In the genomic region with DNA sequence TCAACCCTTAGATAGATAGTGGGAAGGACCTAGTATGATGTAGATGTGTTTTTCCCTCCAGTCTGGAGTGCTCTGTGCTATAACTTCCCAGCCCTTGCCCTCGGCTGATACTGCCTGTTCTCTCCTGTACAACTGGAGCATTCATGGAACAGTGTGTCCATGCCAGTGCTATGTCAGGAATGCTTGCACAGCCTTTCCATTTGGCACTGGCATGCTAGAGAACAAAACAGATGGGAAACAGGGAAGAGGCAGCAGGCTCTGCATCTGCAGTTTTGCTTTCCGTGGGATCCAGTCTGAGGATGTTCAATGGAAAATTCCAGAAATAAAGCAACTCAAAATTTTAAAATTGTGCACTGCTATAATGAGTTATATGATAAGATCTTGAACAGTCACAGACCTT, we compare ENCODE assay signal across 8 mouse cellular contexts. TPM values are rescaled to one million over a fixed set of nuclear protein-coding genes. Genes with fewer than 3 reads are reported as not detected.
DNase-seq lines count a peak whose midpoint lies in the region; ATAC-seq and TF ChIP-seq lines count a peak whose summit lies in the region.

No protein-coding gene starts in this region.

- H3K27me3 ChIP-seq in megakaryocyte, embryonic 14.5 days (replicated peaks) = no peaks in the 10 kb centered on the region
- no peaks in the 10 kb centered on the region for H3K27me3 ChIP-seq in heart, adult 2 months (ENCODE audit: control insufficient read depth, insufficient read depth, low read length)
- H3K27me3 ChIP-seq in stomach, postnatal 0 days (ENCODE audit: control insufficient read depth, insufficient read depth, low read length) = no peaks in the 10 kb centered on the region

- H3K4me1 ChIP-seq in megakaryocyte, embryonic 14.5 days = peaks cover 69% of the 10 kb centered on the region
- H3K4me1 ChIP-seq in heart, adult 2 months (ENCODE audit: control insufficient read depth, insufficient read depth, low read length) = peaks cover 11% of the 10 kb centered on the region
- no peaks in the 10 kb centered on the region for H3K4me1 ChIP-seq in stomach, postnatal 0 days (replicated peaks; ENCODE audit: control insufficient read depth, insufficient read depth)

- 42% methylated on average over 2 of the region's 2 CpGs for WGBS in heart, adult 2 months
- WGBS in stomach, postnatal 0 days = 60% methylated on average over 2 of the region's 2 CpGs

- peaks cover 96% of the 10 kb centered on the region for H3K36me3 ChIP-seq in megakaryocyte, embryonic 14.5 days (replicated peaks; ENCODE audit: low read length)
- H3K36me3 ChIP-seq in heart, adult 2 months (ENCODE audit: control insufficient read depth, insufficient read depth, low read length) = peaks cover 8% of the 10 kb centered on the region
- peaks cover 2% of the 10 kb centered on the region for H3K36me3 ChIP-seq in stomach, postnatal 0 days (ENCODE audit: control insufficient read depth, insufficient read depth, low read length)

- peak overlapping the region; percentile 78 for H3K27ac ChIP-seq in heart, adult 2 months
- H3K27ac ChIP-seq in stomach, postnatal 0 days (replicated peaks) = peak overlapping the region; percentile 67; the same call in 1 of the 2 replicates

- H3K9ac ChIP-seq in heart, adult 2 months (ENCODE audit: low read depth, low read length) = no peak overlapping the region
- no peak overlapping the region for H3K9ac ChIP-seq in stomach, postnatal 0 days (ENCODE audit: low read length)

- DNase-seq in heart, adult 2 months = peak; percentile 35 to 72
- peak; percentile 51 to 57 for DNase-seq in layer of hippocampus, postnatal 10 days (ENCODE audit: low spot score in 2 of 2)
- DNase-seq in stomach, postnatal 0 days (ENCODE audit: low spot score) = no peak
- no peak for DNase-seq in spleen, postnatal 14 days (ENCODE audit: low spot score in 2 of 2)
- no peak for DNase-seq in urinary bladder, postnatal 25 days (ENCODE audit: low spot score)
- DNase-seq in thymus, postnatal 36 days = no peak

- no peak overlapping the region for H3K4me2 ChIP-seq in stomach, postnatal 0 days (replicated peaks; ENCODE audit: low read depth)

- peak; percentile 99 for TF ChIP-seq EP300 in heart, adult 2 months (IDR thresholded peaks at IDR 0.05; ENCODE audit: insufficient read depth, low read depth, low read length)
- TF ChIP-seq EP300 in stomach, postnatal 0 days (optimal IDR thresholded peaks at IDR 0.05) = no peak

- ATAC-seq in megakaryocyte, adult 5-6 weeks (ENCODE audit: poor library complexity, severe bottlenecking) = no peak
- peak; percentile 38; the same call in 1 of the 2 replicates for ATAC-seq in stomach, postnatal 0 days (ENCODE audit: low FRiP score, low TSS enrichment)

- intact Hi-C loops in heart, adult 2 months (cut with DNase I) = no loop called here

- H3K4me3 ChIP-seq in megakaryocyte, embryonic 14.5 days (replicated peaks) = peak overlapping the region; percentile 62
- H3K4me3 ChIP-seq in heart, adult 2 months = no peak overlapping the region
- no peak overlapping the region for H3K4me3 ChIP-seq in stomach, postnatal 0 days (ENCODE audit: low read depth, low read length)

- TF ChIP-seq POLR2A in heart, adult 2 months (IDR thresholded peaks at IDR 0.05; ENCODE audit: insufficient read depth, low read depth, low read length) = peak; percentile 61; the same call in 1 of the 2 replicates

- no peaks in the 10 kb centered on the region for H3K9me3 ChIP-seq in megakaryocyte, embryonic 14.5 days
- H3K9me3 ChIP-seq in stomach, postnatal 0 days (ENCODE audit: control insufficient read depth, low read length) = no peaks in the 10 kb centered on the region

- peaks cover 2% of the 10 kb centered on the region; the same call in 1 of the 2 replicates for H3K79me2 ChIP-seq in heart, adult 2 months (replicated peaks; ENCODE audit: control insufficient read depth, insufficient read depth, low read length)

- no peak for TF ChIP-seq CTCF in heart, adult 2 months (IDR thresholded peaks at IDR 0.05)
- TF ChIP-seq CTCF in stomach, postnatal 0 days (IDR thresholded peaks at IDR 0.05; ENCODE audit: low read depth) = no peak

RNA-seq across cellular contexts. Expression of a gene that starts 33.5 kb away (rescaled TPM):
- polyA plus RNA-seq in megakaryocyte, embryonic 14.5 days (2012; ENCODE audit: insufficient read depth, low replicate concordance) = 48.3 and 60.9 TPM in 2 replicates
- 48.3 and 48.8 TPM in 2 replicates for total RNA-seq in megakaryocyte, adult 5-6 weeks (2015)
- total RNA-seq in megakaryocyte, adult 5-6 weeks (2017) = 57.6 and 74.0 TPM in 2 replicates
- 10 to 100 TPM; 24.1 to 25.9 TPM for total RNA-seq in heart, adult 2 months (2021)
- 33.1 and 43.2 TPM in 2 replicates for polyA plus RNA-seq in heart, adult 2 months (2012; rRNA removed)
- total RNA-seq in layer of hippocampus, postnatal 10 days (2021) = 100 to 1,000 TPM; 123 to 152 TPM
- polyA plus RNA-seq in stomach, postnatal 0 days (2015; fragmentation: Nextera tagmentation; extraction: Ambion mirVana) = 21.3 and 21.7 TPM in 2 replicates

RNA-seq across cellular contexts. Expression of a gene that starts 49.5 kb away (rescaled TPM):
- 0.76 TPM in 1 of 2 replicates, not detected in the other for polyA plus RNA-seq in megakaryocyte, embryonic 14.5 days (2012; ENCODE audit: insufficient read depth, low replicate concordance)
- total RNA-seq in megakaryocyte, adult 5-6 weeks (2015) = 0.18 and 0.49 TPM in 2 replicates
- 0.04 TPM in 2 replicates for total RNA-seq in megakaryocyte, adult 5-6 weeks (2017)
- 1 to 10 TPM; 1.0 to 1.4 TPM for total RNA-seq in heart, adult 2 months (2021)
- polyA plus RNA-seq in heart, adult 2 months (2012; rRNA removed) = 1.4 and 1.5 TPM in 2 replicates
- 10 to 100 TPM; 53.0 to 56.7 TPM for total RNA-seq in layer of hippocampus, postnatal 10 days (2021)
- 2.2 and 2.6 TPM in 2 replicates for polyA plus RNA-seq in stomach, postnatal 0 days (2015; fragmentation: Nextera tagmentation; extraction: Ambion mirVana)

Comparison
In these comparisons a context has a peak if more than half of its experiments do, and no peak if none do; other contexts are left out.
1. DNase-seq: peak in heart, adult 2 months (2 of 2) and layer of hippocampus, postnatal 10 days (2 of 2); none in stomach, postnatal 0 days (single experiment), spleen, postnatal 14 days (0 of 2), urinary bladder, postnatal 25 days (single experiment) and thymus, postnatal 36 days (0 of 2).
2. RNA of a gene that starts 49.5 kb away (total RNA-seq): 53.0 to 56.7 TPM in layer of hippocampus, postnatal 10 days; 1.0 to 1.4 TPM in heart, adult 2 months and 0.04 to 0.49 TPM in megakaryocyte, adult 5-6 weeks; every median in the first group is over 10 times any median in the second.